Mouse (Mus musculus) midbrain, embryonic 10.5 days (tissue): Measurements from ENCODE around the gene Bhlhe40. TPM values are rescaled to one million over a fixed set of nuclear protein-coding genes. Genes with fewer than 3 reads are reported as not detected.

Experiments
- polyA plus RNA-seq: library from polyadenylated mRNA; unstranded; fragments of >200 nt; fragmentation: Nextera tagmentation; extraction: Ambion mirVana; gene quantifications from 2 replicates; pipeline ENCODE4 v1.2.1, GENCODE M21; 2016

Bhlhe40 gene
- polyA plus RNA-seq, 1 experiment from 2014 or later = 1.8 TPM

Other genes with a start within 250 kb of the Bhlhe40 start
- gene Arl8b, start 122.5 kb downstream of the Bhlhe40 start, polyA plus RNA-seq = 67.4 and 69.2 TPM in 2 replicates
- 14.2 and 15.7 TPM in 2 replicates for gene Edem1, start 168.0 kb downstream of the Bhlhe40 start, polyA plus RNA-seq